Mouse (Mus musculus): ENCODE measurements around the gene Skor1.

The Skor1 gene

GRCm38 (mm10) chr9:63149372-63149766 is 608 bp upstream of the Skor1 start:
- no peak for DNase-seq (ENCODE audit: low spot score in 2 of 2)

GRCm38 (mm10) chr9:63147786-63148409 is 863 bp downstream of the Skor1 start:
- no peak for DNase-seq (ENCODE audit: low spot score in 2 of 2)

DNA sequence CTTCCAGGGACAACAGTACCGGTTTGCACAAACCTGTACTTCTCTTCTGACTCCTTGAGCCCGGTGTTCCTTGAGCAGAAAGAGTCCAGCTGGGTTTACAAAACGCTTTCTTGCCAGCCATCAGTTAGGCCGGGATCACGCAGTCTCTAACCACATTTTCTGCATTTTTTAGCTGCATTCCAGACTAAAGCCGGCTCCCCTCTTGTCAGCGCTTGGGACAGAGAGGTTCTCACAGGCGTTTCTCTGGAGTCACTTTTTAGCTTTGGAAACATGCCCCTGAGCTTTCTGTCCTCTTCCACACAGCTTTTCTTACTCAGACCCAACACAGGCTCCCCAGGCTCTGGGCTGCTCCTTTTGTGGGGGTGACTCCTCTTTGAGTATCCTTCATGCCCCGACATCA is 1.5 kb downstream of the Skor1 start:
- no peak for DNase-seq (ENCODE audit: low spot score in 2 of 2)

- DNase-seq (ENCODE audit: low spot score in 2 of 2), result no peak
Measured at GRCm38 (mm10) chr9:63146856-63147274, 1.9 kb downstream of the Skor1 start.

DNA sequence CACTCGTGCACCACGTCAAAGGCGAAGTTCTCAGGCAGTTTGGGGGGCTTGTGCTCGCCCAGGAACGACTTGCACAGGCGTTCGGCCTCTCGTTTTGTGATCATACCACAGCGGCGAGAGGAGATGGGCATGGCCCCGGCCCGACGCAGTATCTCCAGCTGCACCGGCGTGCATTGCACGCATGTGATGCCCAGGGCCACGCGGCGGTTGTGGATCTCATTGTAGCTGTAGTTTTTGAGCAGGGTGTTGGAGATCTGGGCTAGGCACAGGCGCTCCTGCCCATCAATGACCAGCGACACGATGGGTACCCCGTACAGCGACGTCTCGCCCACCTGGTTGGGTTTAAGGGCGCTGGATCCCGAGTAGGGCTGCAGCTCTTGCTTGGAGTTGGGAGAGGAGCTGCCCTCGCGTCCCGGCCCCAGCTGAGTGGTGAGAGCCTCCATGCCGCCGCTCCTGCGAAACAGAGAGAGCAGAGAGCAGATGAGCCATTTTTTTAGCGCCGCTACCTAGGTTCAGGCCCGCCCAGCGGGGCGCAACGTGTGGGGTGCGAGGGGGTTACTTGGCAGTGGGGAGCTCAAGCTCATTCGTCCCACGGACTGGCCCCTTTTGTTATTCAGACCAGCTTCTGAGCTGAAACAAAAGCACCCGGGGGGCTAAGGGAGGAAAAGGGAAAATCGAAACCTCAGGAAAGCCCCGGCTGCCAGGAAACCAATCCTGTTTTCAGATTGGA is 2.5 kb downstream of the Skor1 start:
- DNase-seq (ENCODE audit: low spot score in 2 of 2), result no peak

DNA sequence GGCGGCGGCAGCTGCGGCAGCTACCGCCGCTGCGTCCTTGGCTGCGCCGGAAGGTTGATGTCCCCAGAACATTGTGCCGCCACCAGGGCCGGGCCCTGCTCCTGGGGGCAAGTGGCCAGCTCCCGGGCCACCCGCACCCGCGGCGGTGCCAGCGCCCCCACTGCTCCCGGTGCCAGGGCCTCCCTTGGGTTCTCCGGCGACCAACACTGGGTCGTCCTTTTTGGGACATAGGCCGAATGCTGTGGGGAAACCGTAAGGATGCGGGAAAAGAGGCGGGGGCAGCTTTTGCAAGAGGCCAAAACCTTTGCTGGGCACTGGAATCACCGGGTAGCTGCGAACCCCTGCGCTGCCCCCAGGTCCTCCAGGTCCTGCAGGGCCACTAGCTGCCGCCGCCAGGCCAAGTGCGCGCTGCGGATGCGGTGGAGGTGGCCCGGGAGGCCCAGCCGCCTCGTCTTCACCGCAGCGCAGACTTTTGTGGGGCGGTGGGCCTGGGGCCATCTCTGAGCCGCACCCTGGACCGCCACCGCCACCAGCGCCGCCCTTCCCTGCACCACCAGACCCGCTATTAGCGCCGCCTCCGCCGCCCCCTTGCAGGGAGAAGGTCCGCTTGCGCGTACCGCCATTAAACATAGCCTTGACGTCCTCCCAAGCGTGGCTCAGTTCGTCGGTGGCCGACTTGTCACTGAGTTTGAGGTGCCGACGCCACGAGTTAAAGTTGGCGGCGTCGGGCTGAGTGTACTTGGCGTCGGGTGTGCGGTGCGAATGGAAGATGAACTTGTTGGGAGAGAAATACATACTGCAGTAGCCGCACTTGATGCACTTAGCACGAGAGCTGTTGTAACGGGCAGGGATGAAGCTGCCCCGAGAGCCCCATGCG is 3.3 kb downstream of the Skor1 start:
- no peak for DNase-seq (ENCODE audit: low spot score in 2 of 2)

DNA sequence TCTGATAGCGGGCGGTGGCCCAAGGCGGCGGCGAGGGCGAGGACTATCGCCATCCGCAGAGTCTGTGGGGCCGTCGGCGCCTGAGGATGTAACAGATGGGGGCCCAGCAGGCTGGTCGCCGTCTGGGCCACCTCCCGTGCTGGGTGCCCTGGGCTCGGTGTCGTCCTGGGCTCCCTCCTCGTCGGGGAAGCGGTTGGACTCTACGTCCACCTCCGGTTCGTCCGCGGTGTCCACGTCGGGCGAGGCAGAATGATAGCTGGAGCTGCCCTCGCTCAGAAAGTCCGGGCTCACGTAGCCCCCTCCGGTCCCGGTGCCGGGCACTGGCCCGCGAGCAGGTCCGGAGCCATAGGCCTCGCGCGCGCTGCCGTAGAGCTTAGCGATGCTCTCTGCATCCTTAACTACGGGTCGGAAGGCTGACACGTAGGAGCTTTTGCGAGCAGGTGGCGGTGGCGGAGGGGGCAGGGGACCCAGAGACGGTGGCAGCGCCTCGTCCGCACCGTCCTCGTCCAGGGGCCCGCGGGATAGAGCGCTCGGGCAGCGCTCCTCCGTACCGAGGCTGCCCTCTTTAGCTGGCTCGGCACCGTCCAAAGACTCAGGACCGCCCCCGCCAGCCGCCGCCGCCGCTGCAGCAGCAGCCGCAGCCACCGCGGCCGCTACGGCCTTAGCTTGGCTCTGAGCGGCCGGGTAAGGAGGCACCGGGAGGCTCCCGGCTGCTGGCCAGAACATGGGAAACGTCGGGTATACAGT is 4.1 kb downstream of the Skor1 start:
- no peak for DNase-seq (ENCODE audit: low spot score in 2 of 2)

GRCm38 (mm10) chr9:63143641-63144501 is 4.9 kb downstream of the Skor1 start:
- no peak for DNase-seq (ENCODE audit: low spot score in 2 of 2)

GRCm38 (mm10) chr9:63143227-63143626 is 5.5 kb downstream of the Skor1 start:
- DNase-seq (ENCODE audit: low spot score in 2 of 2), result no peak

- no peak for DNase-seq (ENCODE audit: low spot score in 2 of 2)
Measured at GRCm38 (mm10) chr9:63142335-63143036, 6.3 kb downstream of the Skor1 start.

DNA sequence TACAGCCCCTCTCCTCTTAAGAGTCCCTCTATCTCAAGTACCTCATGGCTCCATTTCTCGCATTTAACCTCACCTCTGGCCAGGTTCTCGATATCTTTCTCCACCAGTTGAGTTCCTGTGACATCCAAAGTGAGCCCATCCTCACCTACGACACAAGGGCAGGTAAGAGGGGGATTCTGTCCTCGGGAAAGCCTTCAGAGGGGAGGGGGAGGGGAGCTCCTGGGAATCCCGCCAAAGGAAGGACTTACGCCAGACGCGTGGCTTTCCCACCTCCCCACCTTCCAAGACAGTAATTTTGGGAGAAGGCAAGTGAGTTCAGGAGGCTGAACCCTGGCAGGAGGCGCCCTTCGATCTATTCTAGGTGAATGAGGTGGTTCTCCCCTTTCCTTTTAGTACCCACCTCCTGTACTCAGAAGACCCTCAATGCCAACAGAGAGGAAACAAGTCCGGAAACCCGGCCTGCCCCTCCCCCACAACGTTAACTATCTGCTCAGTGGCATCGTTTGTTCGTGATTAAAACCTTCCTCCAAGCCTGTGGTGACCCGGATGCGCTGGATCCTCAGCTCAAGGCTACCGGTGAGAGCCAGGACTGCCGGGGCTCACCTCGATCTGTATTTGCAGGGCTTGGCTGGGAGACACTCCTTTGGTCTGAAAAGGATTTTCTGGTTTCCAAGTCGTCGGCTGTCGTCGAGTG is 7.0 kb downstream of the Skor1 start:
- no peak for DNase-seq (ENCODE audit: low spot score in 2 of 2)

DNA sequence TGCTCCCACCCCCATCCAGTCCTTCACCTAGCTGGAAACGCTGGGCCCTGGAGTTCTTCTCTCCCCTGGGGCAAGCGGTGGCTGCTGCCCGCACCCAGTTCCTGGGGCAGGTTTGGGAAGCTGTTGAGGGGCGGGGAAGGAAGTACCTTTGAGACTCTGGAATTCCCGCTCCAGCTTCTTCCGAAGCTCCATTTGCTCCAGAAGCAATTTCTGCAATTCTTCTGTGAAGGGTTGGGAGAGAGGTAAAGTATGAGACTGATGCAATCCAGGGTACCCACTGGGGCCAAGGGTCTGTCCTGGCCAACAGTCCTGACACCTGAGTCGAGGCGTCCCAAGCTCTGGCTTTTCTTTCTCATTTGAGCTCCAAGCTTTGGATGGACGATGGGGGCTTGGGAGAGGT is 8.6 kb downstream of the Skor1 start:
- no peak for DNase-seq (ENCODE audit: low spot score in 2 of 2)

DNA sequence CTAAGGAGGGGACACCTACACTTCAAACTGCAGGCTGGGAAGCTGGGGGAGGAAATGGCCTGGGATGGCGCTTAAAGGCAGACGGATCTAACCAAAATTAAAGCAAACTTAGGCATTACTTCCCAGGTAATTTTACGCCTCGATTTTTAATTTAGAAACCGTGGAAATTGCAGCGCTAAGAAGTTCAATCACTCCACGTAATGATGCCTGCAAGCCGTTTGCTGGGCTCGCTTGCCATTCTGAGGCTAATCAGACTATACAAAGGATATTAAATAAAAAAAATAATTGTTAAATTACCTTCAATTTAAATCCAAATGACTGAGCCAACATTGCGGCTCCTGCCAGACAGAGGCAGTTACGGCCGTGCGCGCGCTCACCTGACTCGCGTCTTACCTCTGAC is 9.1 kb downstream of the Skor1 start:
- DNase-seq (ENCODE audit: low spot score in 2 of 2), result no peak

- peak in 1 of 2 experiments; percentile 13 for DNase-seq (ENCODE audit: low spot score in 2 of 2)
Measured at GRCm38 (mm10) chr9:63138481-63138967, 10.2 kb downstream of the Skor1 start.

DNA sequence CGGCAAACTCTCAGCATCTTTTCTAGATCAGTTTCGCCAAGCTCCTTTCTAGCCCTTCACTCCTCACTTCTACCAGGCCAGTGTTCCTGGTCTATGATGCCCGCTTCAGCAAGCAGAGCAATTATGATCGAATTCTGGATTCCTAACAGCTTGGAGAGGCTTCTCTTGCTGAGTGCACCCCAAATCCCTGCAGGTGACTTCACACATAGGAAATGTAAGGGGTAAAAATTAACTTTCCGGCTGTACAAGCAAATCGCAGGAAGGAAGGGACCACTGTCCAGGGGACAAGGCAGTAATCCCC is 11.2 kb downstream of the Skor1 start:
- DNase-seq (ENCODE audit: low spot score in 2 of 2), result no peak

GRCm38 (mm10) chr9:63136756-63137614 is 11.8 kb downstream of the Skor1 start:
- no peak for DNase-seq (ENCODE audit: low spot score in 2 of 2)

DNA sequence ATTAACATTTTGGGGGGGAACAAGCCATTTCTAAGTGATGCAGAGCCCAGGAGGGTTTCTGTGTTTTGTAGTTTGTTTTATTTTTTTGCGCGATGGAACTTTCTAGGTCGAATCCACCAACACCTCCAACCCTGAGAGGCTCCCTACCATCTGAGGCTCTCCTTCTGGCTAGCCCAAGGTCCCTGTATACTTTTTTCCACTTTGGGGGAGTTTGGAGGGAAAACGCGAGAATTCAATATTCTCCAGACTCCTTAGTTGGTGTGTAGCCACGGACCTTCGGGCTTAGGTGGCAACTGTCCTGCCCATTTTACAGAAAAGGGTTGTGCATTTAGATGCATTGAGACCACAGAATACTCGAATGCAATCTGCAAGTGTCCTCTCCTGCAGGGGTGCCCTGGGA is 12.5 kb downstream of the Skor1 start:
- DNase-seq (ENCODE audit: low spot score in 2 of 2), result no peak

DNA sequence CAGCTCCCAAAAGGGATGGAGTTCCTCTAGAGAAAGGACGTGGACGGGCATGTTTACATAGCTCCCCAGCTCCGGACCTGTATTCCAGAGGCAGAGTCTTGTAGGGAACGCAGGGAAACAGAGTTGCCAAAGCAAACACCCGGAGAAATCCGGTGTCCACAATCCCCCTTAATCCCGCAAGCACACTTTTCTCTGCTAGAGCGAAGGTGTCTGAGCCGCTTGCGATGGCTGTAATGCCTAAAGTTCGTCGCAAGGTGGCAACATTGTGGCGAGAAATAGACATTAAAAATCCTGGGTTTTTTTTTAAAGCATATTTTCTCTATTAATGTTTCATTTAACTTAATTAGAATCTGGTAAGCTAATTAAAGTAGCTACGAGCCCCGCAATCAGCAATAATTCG is 13.0 kb downstream of the Skor1 start:
- peak; percentile 32 to 41 for DNase-seq (ENCODE audit: low spot score in 2 of 2)

DNA sequence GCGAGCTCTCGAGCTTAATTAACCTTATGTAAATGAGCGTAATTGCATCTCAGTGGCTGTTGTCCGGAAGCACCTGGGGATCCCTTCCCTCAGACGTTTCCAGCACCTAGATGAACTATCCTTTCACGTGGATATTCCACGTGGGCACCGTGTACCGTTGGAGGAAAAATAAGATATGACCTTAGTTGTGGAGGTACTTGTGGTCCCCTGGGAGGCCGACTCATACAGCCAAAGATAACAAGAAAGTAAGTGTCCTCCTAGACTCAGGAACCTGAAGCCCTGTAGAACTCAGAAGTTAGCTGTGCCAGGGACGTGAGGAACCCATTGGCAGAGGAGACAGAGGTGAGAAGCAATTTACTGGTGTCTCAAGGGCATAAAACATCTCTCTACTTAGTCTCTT is 13.4 kb downstream of the Skor1 start:
- no peak for DNase-seq (ENCODE audit: low spot score in 2 of 2)

Data from urinary bladder, postnatal 36 days (tissue).